ENCODE assay signal across 8 mouse cellular contexts in the genomic region with DNA sequence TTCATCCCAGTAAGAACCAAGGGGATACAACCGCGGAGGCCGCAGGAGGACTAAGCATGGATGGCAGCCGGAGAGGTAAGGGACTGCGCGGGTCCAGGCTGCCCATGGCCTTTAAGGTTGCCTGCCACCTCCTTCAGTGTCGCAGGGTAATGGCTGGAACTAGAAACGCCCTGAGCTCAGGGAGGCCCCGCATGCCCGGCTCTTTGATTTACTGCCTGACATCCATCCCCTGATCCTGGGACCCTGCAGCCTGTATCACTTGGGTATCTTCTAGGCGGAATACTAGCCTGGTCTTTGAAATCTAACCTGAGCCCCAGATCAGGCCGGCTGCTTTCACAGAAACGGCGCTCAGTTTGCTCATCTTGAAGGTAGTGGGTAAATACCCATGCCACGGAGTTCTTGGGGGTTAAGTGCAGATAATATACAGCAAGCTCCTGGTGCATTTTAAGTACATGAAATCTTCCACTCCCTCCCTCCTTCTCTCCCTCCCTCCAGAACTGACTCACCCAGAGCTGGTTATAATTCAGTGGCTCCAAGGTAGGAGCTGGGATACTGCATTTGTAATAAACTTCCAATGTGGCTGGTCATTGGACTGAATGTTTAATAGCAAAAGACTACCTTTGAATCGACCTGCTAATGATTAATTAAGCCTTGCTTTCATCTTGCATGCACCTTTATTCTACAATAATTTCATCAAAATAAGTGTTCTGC. TPM values are rescaled to one million over a fixed set of nuclear protein-coding genes. Genes with fewer than 3 reads are reported as not detected.
DNase-seq lines count a peak whose midpoint lies in the region; ATAC-seq and TF ChIP-seq lines count a peak whose summit lies in the region.

No protein-coding gene starts in this region.

- 1% methylated on average over 16 of the region's 16 CpGs for WGBS in forebrain, postnatal 0 days
- WGBS in liver, embryonic 15.5 days (ENCODE audit: insufficient replicate concordance), result 2% methylated on average over 16 of the region's 16 CpGs

- H3K27me3 ChIP-seq in forebrain, postnatal 0 days (ENCODE audit: insufficient read depth, low read length), result no peaks in the 10 kb centered on the region
- H3K27me3 ChIP-seq in liver, embryonic 15.5 days, result no peaks in the 10 kb centered on the region

- H3K27ac ChIP-seq in forebrain, postnatal 0 days (ENCODE audit: low read depth, low read length), result peak overlapping the region; percentile 73
- H3K27ac ChIP-seq in liver, embryonic 15.5 days (replicated peaks), result no peak overlapping the region

- peak overlapping the region; percentile 79 for H3K9ac ChIP-seq in forebrain, postnatal 0 days
- H3K9ac ChIP-seq in liver, embryonic 15.5 days, result peak overlapping the region; percentile 49

- peaks cover 5% of the 10 kb centered on the region; the same call in 1 of the 2 replicates for H3K4me1 ChIP-seq in forebrain, postnatal 0 days (ENCODE audit: insufficient read depth)
- peaks cover 11% of the 10 kb centered on the region for H3K4me1 ChIP-seq in liver, embryonic 15.5 days (replicated peaks)

- no peak for TF ChIP-seq CTCF in forebrain, postnatal 0 days (IDR thresholded peaks at IDR 0.05; ENCODE audit: low read depth)

- peak; percentile 82 for ATAC-seq in forebrain, postnatal 0 days
- ATAC-seq in liver, embryonic 15.5 days (ENCODE audit: insufficient read depth), result peak; percentile 80

- 0 out of 2 replicates have a peak, but pooled peaks cover 3% of the 10 kb centered on the region for H3K9me3 ChIP-seq in forebrain, postnatal 0 days (ENCODE audit: low read length)
- H3K9me3 ChIP-seq in liver, embryonic 15.5 days (replicated peaks), result no peaks in the 10 kb centered on the region

- DNase-seq in kidney, adult 9 months, result peak; percentile 54
- DNase-seq in kidney, adult 18-20 months, result no peak
- peak; percentile 7 for DNase-seq in adipocyte (ENCODE audit: low spot score)
- DNase-seq in forebrain, postnatal 0 days, result no peak
- no peak for DNase-seq in adrenal gland, adult 8-10 months
- no peak for DNase-seq in urinary bladder, postnatal 10 days (ENCODE audit: low spot score)
- DNase-seq in cerebellum, postnatal 14 days, result no peak

- H3K4me2 ChIP-seq in forebrain, postnatal 0 days (ENCODE audit: low read depth), result peak overlapping the region; percentile 54
- H3K4me2 ChIP-seq in liver, embryonic 15.5 days, result peak overlapping the region; percentile 81

- peak overlapping the region; percentile 84 for H3K4me3 ChIP-seq in forebrain, postnatal 0 days (ENCODE audit: low read depth, low read length)
- H3K4me3 ChIP-seq in liver, embryonic 15.5 days (replicated peaks), result peak overlapping the region; percentile 72

- H3K36me3 ChIP-seq in forebrain, postnatal 0 days (ENCODE audit: insufficient read depth), result 0 out of 2 replicates have a peak, but pooled peaks cover 3% of the 10 kb centered on the region
- no peaks in the 10 kb centered on the region for H3K36me3 ChIP-seq in liver, embryonic 15.5 days (replicated peaks)

RNA-seq across cellular contexts. Expression of a gene that starts 0.5 kb away (rescaled TPM):
- total RNA-seq in forebrain, postnatal 0 days (2014; rRNA removed), result 35.4 and 35.5 TPM in 2 replicates
- polyA plus RNA-seq in forebrain, postnatal 0 days (2015; fragmentation: Nextera tagmentation; extraction: Ambion mirVana), result 23.2 and 32.2 TPM in 2 replicates
- 1.6 and 1.8 TPM in 2 replicates for polyA plus RNA-seq in liver, embryonic 15.5 days (2015; fragmentation: Nextera tagmentation; extraction: Ambion mirVana)
- total RNA-seq in adrenal gland, adult 8-10 months (2022), result 10 to 100 TPM; 10.3 to 23.2 (median 14.0) TPM

RNA-seq across cellular contexts. Expression of a gene that starts 50.3 kb away (rescaled TPM):
- total RNA-seq in forebrain, postnatal 0 days (2014; rRNA removed), result 59.7 and 60.9 TPM in 2 replicates
- polyA plus RNA-seq in forebrain, postnatal 0 days (2015; fragmentation: Nextera tagmentation; extraction: Ambion mirVana), result 30.2 and 40.9 TPM in 2 replicates
- 0.05 TPM in 1 of 2 replicates, not detected in the other for polyA plus RNA-seq in liver, embryonic 15.5 days (2015; fragmentation: Nextera tagmentation; extraction: Ambion mirVana)
- under 1 TPM in 1 of 4 experiments, not detected in 3; 0.10 TPM for total RNA-seq in adrenal gland, adult 8-10 months (2022)

Comparison
In these comparisons a context has a peak if more than half of its experiments do, and no peak if none do; other contexts are left out.
1. DNase-seq: peak in kidney, adult 9 months (single experiment) and adipocyte (single experiment); none in kidney, adult 18-20 months (single experiment), forebrain, postnatal 0 days (single experiment), adrenal gland, adult 8-10 months (single experiment), urinary bladder, postnatal 10 days (single experiment) and cerebellum, postnatal 14 days (0 of 2).
2. RNA of a gene that starts 50.3 kb away (total RNA-seq): 59.7 to 60.9 TPM in forebrain, postnatal 0 days; 0.10 TPM in adrenal gland, adult 8-10 months; every median in the first group is over 10 times any median in the second.